Mouse (Mus musculus) left cerebral cortex, postnatal 4 days (tissue): ENCODE data around the gene Map1lc3b. TPM values are rescaled to one million over a fixed set of nuclear protein-coding genes. Genes with fewer than 3 reads are reported as not detected.

Experiments
- DNase-seq: peaks from one replicate; pipeline ENCODE4 v3.0.0-alpha.2; 2022
- intact Hi-C: fragments of 180-260 bp; cut with DNase I; formaldehyde crosslinking; loops from one replicate; pipeline ENCODE4 v1.15.1; 2025
- total RNA-seq, 2 experiments: library from RNA; stranded (reverse); gene quantifications; 2 replicates each; pipeline ENCODE4 v1.2.3; 2021

The Map1lc3b gene
- 100 to 1,000 TPM; 145 to 167 TPM for total RNA-seq

DNA sequence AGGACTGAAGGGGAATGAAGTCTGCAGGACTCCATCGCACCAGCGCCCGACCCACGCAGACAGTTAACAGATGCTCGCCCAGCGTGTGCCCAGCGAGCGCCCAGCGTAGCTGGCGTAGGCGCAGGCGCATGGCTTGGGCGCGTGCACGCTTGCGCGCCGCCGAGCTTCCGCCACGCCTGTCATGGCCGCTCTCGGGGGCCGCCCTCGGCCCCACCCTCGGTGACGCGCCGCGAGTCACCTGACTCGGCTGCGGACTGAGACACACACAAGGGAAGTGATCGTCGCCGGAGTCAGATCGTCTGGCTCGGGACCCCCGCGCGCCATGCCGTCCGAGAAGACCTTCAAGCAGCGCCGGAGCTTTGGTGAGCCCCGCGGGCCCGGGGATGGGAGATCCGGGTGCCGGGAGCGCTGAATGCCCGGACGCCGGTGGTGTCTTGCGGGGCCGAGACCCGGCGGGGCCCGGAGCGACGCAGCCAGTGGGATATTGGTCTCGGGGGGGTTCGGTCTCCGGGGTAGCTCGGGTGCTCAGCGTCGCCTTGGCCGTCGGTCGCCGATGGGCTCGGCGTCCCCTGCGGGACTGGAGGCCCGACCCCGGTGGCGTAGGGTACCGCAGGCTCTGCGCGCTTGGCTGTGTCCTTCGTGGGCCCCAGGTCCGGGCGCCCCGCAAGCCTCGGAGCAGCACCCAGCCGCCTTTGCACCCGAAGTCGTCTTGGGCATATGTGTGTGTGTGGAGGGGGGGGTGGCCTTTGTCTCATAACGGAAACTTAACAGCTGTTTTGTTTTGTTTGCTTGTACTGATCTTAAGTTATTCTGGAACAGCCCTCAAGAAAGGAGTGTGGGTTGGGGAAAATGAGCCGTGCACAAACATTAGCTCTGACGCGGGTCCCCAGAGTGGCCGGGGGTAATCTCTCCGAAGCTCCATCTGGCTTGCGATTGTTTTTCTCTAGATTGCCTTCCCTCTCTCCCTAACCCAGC lies at the start of gene Map1lc3b:
Map1lc3b (plus strand) TSS at position 159 of the 975 bp plus-strand sequence.
- DNase-seq, result peak; percentile 96
- intact Hi-C loops, result no loop called here

DNA sequence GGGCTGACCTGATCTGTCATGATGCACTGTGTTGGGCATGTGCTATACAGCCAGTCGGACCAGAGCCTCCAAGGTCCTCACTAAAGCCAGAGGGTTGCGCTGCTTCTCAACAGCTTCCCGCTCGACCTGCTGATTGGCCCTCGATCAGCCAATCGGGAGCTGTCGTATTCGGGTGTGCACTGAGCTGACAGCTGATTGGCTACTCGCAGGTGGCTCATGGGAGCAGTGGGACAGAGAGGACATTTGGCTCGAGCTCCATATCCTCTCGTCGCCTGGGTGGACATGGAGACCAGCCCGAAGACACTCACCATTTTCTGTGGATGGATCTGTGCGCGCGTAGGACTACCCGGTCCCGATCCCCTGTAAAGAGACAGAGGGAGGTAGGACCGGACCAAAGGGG lies 48.3 kb upstream of the Map1lc3b start:
- intact Hi-C loops, result no loop called here
- no peak for DNase-seq

DNA sequence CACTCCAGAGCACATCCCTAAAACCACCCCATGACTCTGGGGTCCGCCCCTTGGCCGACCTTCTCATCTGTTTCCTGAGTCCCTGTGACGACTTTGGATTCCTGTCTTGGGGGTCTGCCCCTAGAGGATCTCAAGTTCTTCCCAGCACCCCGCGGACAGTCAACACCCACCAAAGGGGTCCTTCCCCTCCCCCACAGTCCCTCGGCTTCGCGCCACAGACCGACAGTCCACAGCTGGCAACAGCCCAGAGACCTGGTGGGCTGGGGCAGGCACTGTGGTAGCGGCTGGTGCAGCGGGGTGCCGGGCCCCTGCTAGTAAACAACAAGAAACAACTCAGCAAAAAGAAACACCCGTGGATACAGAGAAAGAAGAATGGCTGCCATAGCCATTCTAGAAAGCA lies 47.3 kb upstream of the Map1lc3b start:
- intact Hi-C loops, result no loop called here

DNA sequence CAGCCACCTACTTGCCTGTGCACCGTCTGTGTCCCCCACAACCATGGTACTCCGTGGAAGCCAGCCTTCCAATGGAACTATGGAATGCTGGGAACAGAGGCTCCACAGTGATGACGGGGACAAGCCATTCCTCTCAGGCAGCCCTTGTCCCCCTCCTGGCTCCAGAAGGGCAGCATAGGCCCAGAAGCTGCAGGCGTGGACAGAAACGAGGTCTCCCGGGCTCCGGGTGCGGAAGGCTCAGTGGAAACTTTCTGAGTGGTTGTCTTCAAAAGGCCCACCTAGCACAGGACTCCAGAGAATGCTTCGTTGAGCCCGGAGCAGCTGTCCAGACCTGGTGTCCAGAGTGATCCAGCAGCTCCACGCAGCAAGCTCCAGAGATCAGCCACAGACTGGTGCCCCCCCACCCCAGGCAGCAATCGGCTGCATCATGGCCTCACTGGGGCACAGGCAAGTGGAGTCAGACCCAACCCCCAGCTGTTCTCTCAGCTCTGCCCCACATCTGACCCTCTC lies 45.8 kb upstream of the Map1lc3b start, which contains the start of gene 1700018B08Rik:
1700018B08Rik (minus strand) TSS at position 45 of the 510 bp plus-strand sequence.
- intact Hi-C loops, result no loop called here
- no peak for DNase-seq

More for the DNA sequence above, 47.3 kb upstream of the Map1lc3b start:
- DNase-seq, result no peak

DNA sequence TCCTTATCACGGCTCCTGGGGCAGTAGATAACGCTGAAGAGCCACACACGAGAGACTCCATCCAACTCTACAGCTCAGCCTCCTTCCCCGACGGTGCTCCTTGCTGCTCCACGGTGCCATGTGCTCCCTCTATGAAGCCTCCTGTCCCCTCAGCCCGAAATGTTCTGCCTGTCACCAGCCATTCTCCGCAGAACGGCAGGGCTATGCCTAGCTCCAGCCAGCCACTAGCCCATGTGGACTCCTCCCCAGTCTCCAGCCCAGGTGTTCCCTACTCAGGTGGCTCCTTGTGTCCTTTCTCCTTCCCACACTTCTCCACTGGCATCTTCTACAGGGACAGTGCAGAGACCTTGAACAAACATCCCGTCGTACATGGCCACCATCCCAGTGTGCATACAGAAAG lies 45.2 kb upstream of the Map1lc3b start:
- intact Hi-C loops, result no loop called here
- DNase-seq, result no peak

DNA sequence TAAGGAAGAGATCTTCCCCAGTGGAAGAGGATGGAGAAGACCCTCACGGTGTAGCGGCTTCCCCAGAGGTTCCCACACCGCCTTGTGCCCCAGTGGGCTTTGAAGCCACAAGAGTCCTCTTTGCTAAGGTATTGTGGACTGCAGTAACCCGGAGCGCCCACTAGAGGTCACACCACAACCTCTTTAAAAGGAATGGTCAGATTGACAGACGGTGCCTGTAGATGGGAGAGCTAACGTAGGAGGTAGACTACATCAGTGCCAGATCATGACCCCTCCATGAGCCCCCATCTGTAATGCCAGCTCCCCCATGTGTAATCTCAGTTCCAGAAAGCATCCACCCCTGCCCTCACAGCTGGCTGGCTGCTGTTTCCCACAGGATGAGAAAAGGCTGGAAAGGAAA lies 43.0 kb upstream of the Map1lc3b start:
- intact Hi-C loops, result no loop called here
- DNase-seq, result peak; percentile 76

DNA sequence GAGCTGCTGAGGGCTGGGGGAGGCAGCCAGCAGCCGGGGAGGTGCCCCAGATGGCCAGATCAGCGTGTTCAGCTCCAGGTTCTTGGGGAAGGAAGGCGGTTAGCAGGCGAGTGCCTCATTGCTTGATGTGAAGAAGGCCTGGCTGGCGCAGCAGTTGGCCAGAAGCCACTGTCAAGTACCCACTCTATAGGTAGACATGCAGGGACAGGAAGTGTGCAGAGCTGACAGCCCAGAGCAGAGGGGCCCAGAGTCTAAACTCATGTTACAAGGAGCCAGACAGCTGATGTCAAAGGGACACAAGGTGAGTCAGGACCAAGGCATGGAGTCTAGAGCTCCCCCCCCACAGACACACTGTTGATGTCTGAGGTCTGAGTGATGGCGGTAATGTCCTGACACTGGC lies 40.1 kb upstream of the Map1lc3b start:
- no peak for DNase-seq
- intact Hi-C loops, result no loop called here

DNA sequence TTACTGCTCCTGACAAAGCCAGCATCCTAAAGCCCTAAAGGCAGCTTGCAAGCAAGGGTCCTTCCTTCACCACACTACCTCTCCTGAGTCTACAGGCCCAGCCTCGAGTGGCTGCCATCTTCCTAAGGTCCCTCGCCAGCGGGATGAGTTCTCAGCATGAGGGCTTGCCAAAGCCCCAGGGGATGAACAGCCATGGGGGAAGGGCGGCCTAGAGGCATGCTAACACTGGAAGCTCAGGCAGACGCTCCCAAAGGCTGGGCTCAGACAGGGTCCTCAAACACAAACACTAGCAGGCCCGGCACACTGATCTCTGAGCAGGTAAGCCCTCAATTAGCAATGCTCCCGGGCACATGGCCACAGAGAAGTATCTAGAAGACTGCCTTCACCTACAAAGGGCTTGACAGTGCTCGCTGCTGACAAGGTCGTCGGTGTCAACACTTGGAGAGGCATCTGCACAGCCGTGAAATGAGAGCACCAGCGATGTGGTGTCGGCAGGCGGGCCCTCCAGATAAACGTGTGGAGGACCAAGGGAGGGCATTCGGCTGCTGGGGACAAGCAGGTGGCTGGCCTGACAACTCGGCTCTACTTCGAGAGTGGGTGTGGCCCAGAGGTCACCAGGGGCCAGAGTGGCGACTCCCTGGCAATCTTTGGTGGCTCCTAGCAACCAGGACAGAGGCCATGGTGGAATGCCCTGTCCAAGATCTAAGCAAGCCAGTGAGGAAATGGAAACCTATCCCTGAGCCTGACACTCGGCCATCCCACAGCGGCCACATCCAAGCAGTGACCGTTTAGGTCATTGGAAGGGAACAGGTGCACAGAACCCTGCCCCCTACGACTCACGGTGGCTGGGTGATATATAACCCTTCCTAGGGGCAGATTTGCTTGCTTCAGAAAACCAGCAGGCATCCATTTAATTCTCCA lies 38.8 kb upstream of the Map1lc3b start:
- intact Hi-C loops, result no loop called here
- DNase-seq, result no peak

DNA sequence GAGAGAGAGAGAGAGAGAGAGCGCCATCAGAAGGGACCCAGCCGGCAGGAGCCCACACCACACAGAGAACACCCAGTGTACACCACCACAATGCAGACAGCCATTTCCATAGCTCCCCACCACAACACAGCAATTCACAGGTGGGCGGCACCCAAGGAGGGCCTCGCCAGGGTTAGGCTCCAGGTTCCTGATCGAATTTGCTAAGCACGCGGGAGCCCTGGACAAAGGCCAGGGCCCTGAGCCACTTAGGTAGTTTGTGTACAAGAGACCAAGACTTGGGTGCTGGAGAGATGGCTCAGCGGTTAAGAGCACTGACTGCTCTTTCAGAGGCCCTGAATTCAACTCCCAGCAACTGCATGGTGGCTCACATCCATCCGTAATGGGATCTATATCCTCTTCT lies 37.7 kb upstream of the Map1lc3b start:
- no peak for DNase-seq
- intact Hi-C loops, result no loop called here

DNA sequence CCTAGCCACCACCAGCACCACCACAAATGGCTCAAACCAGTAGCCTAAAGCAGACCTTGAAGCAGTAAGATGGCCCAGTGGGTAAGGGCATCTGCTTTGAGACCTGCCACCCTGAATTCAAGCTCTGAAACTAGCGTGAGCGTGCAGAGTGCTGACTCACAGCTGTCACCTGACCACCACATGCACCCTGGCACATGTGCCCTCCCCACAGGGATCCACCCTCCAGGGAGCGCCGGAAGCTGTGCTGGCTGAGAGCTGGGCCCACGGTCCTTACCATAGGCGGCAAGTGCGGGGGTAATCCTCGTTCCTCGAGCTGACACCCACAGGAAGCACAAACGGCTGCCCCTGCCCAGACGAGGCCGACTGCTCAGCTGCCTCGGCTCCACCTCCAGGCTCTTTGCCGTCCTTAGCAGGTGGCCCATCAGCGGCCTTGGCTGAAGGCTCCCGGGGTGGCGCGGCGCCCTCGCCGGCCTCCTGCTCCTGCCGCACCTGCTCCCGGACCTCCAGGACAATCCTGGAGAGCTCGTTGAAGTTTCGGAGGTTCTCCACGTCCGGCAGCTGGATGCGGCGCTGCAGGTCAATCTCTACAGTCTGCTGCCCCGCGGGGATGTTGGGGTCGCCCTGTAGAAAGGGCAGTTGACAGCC lies 36.2 kb upstream of the Map1lc3b start:
- intact Hi-C loops, result no loop called here
- DNase-seq, result no peak

DNA sequence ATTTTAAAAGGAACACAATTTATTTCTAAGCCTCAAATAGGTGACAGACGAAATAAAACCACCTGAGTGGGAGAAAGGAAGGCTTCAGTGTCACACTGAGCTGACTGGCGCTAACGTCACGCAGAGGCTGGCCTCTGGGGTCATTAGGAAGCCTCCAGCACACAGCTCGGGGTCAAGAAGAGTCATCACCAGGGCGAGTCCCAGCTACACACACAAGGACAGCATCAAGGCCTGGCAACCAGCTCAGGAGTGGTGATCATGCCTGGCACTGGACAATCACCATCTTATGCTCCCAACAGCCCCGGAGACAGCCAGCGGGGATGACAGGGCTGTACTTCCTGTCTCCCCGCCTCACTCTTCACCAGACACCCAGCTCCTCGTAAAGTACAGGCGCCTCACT lies 32.4 kb upstream of the Map1lc3b start:
- DNase-seq, result no peak
- intact Hi-C loops, result no loop called here

DNA sequence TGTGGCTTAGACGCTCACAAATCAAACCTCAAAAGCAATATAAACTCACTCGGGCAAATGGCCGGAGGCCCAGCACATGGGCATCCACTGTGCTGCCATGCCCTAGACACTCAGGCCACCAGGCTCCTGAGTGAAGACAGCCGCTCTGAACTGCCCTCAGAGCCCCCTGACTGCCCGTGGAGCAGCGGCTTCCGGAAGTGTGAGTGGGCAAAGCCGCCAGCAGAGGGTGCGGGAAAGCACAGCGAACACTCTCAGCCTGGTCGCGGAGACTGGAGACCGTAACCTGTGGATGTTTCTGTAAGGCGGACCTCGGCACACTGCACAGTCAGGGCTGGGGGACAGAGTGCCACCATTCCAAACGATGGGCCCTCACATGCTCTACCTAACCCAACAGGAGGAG lies 31.6 kb upstream of the Map1lc3b start:
- intact Hi-C loops, result no loop called here
- DNase-seq, result no peak

DNA sequence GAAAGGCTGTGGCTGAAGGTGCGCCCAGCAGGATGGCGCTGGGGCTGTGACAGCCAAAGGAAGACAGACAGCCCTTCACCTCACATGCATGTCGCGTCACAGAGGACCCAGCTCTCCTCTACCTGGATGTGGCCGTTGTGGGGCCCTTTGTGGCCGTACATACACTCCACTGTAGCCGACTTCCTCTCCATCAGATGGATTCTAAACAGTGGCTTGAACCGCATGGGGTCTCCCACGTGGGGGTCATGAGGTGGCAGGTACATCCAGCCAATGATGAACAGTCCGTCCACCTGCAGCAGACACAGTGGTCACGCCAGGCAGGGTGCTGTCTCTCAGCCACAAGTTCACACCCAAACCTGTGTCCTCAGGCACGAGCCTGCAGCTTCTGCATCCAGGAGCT lies 30.4 kb upstream of the Map1lc3b start:
- intact Hi-C loops, result no loop called here
- DNase-seq, result no peak

DNA sequence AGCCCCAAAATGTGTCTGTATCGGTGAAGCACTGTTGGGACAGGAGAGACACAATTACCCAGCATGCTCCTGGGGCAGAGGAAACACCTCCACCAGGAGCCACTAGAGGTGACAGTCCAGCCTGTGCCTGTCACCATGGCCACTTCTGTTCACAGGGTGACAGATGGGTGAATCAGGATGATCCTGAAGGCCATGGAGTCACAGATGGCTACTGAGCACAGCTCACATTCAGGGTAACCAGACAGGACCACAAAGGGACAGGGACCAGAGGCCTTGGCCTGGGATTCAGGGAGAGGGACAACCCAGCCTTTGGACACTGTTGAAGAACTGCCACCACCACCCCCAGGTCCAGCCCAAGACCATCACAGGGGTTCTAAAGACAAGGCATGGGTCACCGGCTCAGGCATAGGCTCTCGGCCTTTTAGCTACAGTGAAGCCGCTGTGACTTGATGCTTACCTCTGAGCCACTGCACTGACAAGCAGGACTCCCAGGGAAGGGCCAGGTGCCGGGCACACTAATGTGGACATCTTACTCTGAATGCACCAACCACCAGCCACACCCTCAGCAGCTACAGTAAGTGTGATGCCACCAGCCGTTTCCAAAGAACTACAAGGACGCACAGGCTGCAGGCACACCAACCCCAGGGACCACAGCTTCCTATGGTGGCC lies 29.6 kb upstream of the Map1lc3b start:
- intact Hi-C loops, result no loop called here
- no peak for DNase-seq

DNA sequence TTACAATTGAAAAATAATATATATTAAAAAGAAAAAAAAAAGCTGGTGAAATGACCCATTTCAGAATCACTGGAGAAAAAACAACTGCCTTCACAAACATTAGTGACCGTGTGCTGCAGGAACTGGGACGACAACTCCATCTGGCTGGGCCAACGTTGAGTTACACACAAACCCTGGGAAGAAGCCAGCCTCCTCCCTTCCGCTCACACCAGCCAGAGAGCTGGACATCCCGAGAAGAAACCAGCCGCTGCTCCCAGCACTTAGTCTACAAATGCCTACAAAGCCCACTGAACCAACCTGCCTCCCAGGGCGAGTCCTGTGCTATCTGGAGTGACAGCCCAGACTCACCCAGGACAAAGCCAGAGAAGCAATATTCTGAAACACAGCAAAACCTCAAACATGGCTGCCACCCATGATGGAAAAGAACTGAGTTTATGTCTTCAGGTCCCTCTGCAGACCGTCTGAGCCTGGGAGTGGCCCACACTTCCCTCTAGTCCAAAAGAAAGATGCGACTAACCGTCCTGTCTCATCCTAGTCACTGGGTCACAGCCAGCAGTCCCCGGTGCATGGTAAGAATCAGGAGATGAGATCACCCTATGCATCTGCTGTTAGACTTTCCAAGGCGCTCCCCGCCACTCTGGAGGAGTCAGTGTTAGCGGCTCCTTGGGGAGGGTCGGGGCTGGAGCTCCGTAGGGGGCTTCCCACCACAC lies 28.4 kb upstream of the Map1lc3b start:
- intact Hi-C loops, result no loop called here
- no peak for DNase-seq

DNA sequence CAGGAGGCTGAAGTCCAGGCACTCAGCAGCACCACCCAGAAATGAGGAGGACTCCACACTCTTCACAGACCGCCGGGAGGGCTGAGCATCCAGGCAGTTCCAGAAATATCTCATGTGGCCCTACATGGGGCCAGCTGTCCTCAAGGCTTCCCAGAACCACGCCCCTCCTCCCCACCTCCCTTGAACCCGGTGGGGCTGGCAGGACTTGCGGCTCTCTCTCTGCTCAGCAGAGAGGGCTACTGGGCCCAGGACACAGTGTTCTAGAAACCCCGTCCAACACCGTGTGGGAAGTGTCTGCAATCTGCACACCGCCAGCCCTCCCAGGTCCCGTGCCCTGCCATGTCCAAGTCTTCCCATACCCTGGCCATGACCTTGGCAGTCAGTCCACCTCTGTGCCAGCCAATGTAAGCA lies 27.2 kb upstream of the Map1lc3b start:
- intact Hi-C loops, result no loop called here
- DNase-seq, result no peak

DNA sequence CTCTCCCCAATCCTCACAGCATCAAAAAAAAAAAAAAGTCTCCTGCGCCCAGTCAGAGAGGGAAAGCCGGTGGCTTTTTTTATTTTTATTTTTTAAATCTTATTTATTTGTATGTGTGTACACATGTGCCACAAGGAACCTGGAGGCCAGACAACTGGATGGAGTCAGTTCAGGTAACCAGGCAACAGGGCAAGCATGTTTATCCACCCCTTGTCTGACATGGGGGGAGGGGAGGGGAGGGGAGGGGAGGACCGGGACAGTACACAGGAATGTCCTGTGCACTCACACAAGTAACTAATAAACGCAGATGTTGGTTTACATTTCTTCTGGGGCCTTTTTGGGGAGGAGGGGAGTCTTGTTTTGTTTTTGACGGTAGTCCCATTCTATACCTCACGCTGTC lies 26.5 kb upstream of the Map1lc3b start:
- no peak for DNase-seq
- intact Hi-C loops, result no loop called here

DNA sequence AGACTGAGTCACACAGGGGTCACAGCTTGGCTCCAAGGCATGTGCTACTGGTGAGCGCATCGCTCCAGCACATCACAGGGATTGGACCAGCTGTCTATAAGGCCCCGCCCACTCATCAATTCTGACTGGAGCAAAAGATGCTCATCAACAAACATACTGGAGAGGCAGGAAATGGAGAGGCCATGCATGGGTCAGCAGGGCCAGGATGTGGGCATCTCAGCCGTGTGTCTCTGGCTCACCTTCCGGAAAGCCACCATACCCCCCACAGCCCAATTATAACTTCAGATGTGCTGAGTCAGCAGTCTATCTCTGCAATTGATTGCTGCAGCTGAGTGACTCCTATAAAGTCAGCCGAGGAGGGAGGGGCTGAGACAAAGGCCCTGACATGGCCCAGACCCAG lies 21.8 kb upstream of the Map1lc3b start:
- no peak for DNase-seq
- intact Hi-C loops, result no loop called here

DNA sequence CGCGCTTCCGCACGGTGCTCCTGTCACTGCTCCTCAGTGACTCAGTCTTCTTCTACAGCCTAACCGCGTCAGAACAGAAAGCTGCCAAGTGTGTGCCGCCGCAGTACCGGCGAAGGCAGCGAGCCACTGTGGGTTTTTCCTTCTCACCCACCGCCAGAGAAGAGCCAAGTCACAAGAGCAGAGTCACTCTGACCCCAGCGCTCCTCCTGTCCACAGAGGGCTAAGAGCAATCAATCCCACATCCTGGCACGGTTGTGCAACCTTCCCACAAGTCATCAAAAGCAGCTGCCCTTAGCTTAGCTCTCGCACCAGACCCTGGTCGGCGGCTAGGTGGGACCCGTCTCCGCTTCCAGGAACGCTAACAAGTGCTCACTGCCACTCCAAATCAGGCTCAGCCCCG lies 19.8 kb upstream of the Map1lc3b start:
- intact Hi-C loops, result no loop called here

DNA sequence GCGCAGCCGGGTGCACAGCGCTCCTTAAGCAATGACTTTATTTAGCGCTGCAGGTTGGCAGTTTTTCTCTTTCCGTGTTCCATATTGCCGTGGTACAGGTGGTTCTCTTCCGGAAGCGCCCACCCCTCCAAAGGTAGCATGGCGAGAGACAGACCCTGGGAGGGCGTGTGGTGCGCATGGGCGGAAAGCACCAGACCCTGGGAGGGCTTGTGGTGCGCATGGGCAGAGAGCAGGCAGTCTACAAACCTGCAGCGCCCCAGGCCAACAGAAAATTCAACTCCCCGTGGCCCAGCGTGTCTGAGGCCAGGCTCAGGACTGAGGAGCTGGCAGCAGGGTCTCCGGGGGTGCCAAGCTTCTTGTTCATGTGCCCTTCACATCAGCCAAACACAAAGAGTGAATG lies 19.4 kb upstream of the Map1lc3b start:
- intact Hi-C loops, result no loop called here
- DNase-seq, result no peak

More for the DNA sequence above, 19.8 kb upstream of the Map1lc3b start:
- DNase-seq, result no peak
